Mouse (Mus musculus) ES-E14 (cell line): ENCODE measurements around the gene Arhgap21. TPM values are rescaled to one million over a fixed set of nuclear protein-coding genes. Genes with fewer than 3 reads are reported as not detected.

ENCODE experiments used
- DNase-seq: peaks from one replicate; pipeline ENCODE4 v3.0.0-alpha.2; 2013; ENCODE audit warnings: low read depth, low spot score
- H3K27ac ChIP-seq: 2 replicates; pipeline ENCODE4 v1.5.1; 2012; ENCODE audit warnings: low read depth, mild to moderate bottlenecking, low read length, moderate library complexity, mixed read lengths; ENCODE audit not compliant: poor library complexity, insufficient read depth, severe bottlenecking
- H3K36me3 ChIP-seq: 2 replicates; pipeline ENCODE4 v1.6.1; 2012; ENCODE audit warnings: mild to moderate bottlenecking, low read length, moderate library complexity, mixed read lengths; ENCODE audit not compliant: control insufficient read depth, poor library complexity, insufficient read depth, severe bottlenecking
- H3K4me1 ChIP-seq, 2 experiments: fragments of 150-350 bp in 1 of 2; sonication (generic) in 1 of 2; 2 replicates each; pipeline ENCODE4 v1.6.1; 2012; ENCODE audit warnings: low read length in 2 of 2, mild to moderate bottlenecking in 1 of 2, mixed read lengths in 1 of 2; ENCODE audit not compliant: control insufficient read depth in 2 of 2, insufficient read depth in 2 of 2, poor library complexity in 1 of 2
- H3K4me3 ChIP-seq, 2 experiments: fragments of 150-350 bp in 1 of 2; sonication (generic) in 1 of 2; 2 replicates each; pipeline ENCODE4 v1.5.1; 2012; ENCODE audit warnings: low read length in 2 of 2, low read depth in 1 of 2, mild to moderate bottlenecking in 1 of 2, mixed read lengths in 1 of 2; ENCODE audit not compliant: insufficient read depth in 1 of 2, poor library complexity in 1 of 2, severe bottlenecking in 1 of 2
- H3K9ac ChIP-seq: 2 replicates; pipeline ENCODE4 v1.6.1; 2012; ENCODE audit warnings: low read depth, mild to moderate bottlenecking, low read length, mixed read lengths; ENCODE audit not compliant: poor library complexity, insufficient read depth, severe bottlenecking
- H3K9me3 ChIP-seq: fragments of 150-350 bp; sonication (generic); 2 replicates; pipeline ENCODE4 v1.6.1; 2012; ENCODE audit warnings: low read depth, mild to moderate bottlenecking, low read length; ENCODE audit not compliant: control insufficient read depth, insufficient read depth
- CHD2 ChIP-seq: IDR thresholded peaks from 2 replicates; pipeline ENCODE4 v1.6.1; 2014; ENCODE audit warnings: mild to moderate bottlenecking, low read depth, low read length, inconsistent platforms
- HCFC1 ChIP-seq: IDR thresholded peaks from 2 replicates; pipeline ENCODE4 v1.6.1; 2012; ENCODE audit warnings: low read length, inconsistent platforms, borderline replicate concordance; ENCODE audit not compliant: insufficient read depth
- MAFK ChIP-seq: IDR thresholded peaks from 2 replicates; pipeline ENCODE4 v1.6.1; 2014; ENCODE audit warnings: mild to moderate bottlenecking, low read depth, low read length, inconsistent platforms; ENCODE audit not compliant: insufficient read depth
- ZC3H11A ChIP-seq: IDR thresholded peaks from 2 replicates; pipeline ENCODE4 v1.6.1; 2012; ENCODE audit warnings: low read depth, mild to moderate bottlenecking, inconsistent platforms, low read length, borderline replicate concordance
- ZNF384 ChIP-seq: IDR thresholded peaks from 2 replicates; pipeline ENCODE4 v1.6.1; 2012; ENCODE audit warnings: low read depth, low read length, inconsistent platforms
- in situ Hi-C, 2 experiments: fragments of 600-800 bp; cut with MboI; formaldehyde crosslinking; loops; one replicate each; pipeline ENCODE4 v1.15.1; 2025; ENCODE audit warnings: low sequenced_read_pairs in 2 of 2, inconsistent platforms in 1 of 2; ENCODE audit not compliant: unreplicated experiment in 2 of 2
- total RNA-seq: library from RNA; depleted of rRNA; stranded (reverse); fragments of 300-350 nt; gene quantifications from 2 replicates; pipeline ENCODE4 v1.2.3, GENCODE M21; 2012

Arhgap21 gene
- total RNA-seq, 1 experiment: 35.6 TPM

DNA sequence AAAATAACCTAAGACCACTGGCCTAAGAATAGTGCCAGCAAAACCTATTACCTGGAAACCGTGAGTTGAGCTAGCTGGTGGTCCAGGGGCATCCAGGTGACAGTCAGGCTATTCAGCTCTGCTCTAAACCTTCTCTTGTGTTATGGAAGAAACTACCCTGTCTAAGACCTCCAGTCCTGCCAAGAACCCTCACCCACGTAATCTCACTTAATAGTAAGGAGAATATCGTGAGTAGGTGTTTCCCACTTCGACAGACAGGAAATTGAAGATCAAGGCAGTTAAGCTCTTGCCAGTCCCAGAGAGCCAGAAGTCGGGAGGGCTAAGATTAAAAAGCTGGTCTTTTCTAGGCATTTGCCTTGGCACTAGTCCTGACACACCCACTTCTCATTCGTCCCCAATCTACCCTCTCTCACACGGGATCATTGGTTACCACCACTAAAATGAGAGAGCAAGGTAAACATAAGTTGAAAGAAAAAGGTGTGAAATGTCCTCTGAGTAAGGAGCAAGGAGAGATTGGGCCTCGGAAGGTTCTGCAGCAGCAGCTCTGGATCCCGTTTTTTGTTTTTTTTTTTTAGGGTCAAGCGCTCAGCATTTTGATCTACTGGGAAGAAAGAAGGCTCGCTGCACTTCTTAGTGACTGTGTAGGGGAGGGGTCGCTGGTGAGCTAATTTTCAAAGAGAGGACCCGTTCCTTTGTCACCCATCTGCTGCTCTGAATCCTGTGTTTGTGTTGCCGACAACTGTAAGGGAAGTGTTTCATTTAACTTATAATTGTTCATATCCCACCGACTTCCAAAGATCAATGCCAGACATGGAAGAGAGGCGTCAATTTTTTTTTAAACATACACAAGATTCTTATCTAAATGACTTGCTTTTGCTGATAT is 40.8 kb upstream of the Arhgap21 start:
- no peak overlapping the region for H3K27ac ChIP-seq
- H3K9me3 ChIP-seq: no peaks in the 10 kb centered on the region
- no peaks in the 10 kb centered on the region for H3K36me3 ChIP-seq
- peaks cover 0 to 3% of the 10 kb centered on the region in 2 experiments; a peak in 2 of 4 replicates for H3K4me1 ChIP-seq
- in situ Hi-C loops: no loop called here
- TF ChIP-seq CHD2: no peak
- TF ChIP-seq ZNF384: no peak
- no peak for TF ChIP-seq HCFC1
- TF ChIP-seq MAFK: no peak
- no peak for TF ChIP-seq ZC3H11A
- no peak overlapping the region for H3K9ac ChIP-seq
- H3K4me3 ChIP-seq: no peak overlapping the region
- no peak for DNase-seq

DNA sequence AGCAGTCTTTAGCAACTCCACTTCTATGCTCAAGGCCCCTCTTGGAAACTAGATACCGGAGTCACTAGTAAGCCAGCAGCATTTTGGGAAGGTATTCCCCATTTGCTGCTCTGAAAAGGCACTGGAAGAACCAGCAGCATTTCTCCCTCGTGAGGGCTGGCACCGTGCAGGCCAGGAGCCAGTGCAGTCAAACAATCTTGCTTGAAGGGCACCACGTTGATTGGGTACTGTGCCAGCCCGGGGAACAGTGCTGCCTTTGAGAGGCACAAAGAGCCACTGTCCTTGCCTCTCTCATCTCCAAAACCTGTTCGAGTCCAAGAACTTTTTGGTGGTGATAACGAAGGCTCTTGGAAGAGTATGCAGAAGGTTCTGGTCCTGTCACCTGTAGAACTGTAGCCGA is 33.9 kb upstream of the Arhgap21 start:
- no peak for DNase-seq
- H3K4me3 ChIP-seq: no peak overlapping the region
- H3K9me3 ChIP-seq: no peaks in the 10 kb centered on the region
- TF ChIP-seq MAFK (no peak), CHD2 (no peak), ZNF384 (no peak), HCFC1 (no peak), ZC3H11A (no peak)
- H3K36me3 ChIP-seq: no peaks in the 10 kb centered on the region
- H3K9ac ChIP-seq: no peak overlapping the region
- H3K27ac ChIP-seq: no peak overlapping the region
- no peaks in the 10 kb centered on the region for H3K4me1 ChIP-seq
- in situ Hi-C loops: no loop called here

DNA sequence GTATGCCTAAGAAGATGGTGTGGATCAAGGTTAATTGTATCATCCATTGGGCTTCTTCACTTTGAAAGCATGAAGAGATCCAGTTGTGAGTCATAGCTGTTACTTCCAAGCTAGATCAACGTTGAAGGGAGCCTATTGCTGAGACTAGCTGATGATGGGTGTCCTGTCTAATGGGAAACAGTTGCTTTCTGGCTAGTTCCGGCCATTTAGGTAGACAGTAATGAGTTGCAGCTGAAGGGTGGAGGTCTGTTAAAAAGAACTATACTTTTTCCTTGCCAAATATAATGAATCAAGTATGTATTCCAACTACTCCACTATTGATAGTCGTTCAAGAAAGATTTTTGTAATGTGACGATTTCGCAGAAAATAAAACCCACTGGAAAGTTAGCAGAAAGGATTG is 32.5 kb upstream of the Arhgap21 start:
- Histone ChIP-seq H3K9ac (no peak overlapping the region), H3K27ac (no peak overlapping the region), H3K4me1 (no peaks in the 10 kb centered on the region), H3K4me3 (no peak overlapping the region), H3K9me3 (no peaks in the 10 kb centered on the region), H3K36me3 (no peaks in the 10 kb centered on the region)
- TF ChIP-seq HCFC1: no peak
- TF ChIP-seq ZNF384: no peak
- no peak for TF ChIP-seq CHD2
- no peak for TF ChIP-seq MAFK
- no peak for TF ChIP-seq ZC3H11A
- no peak for DNase-seq
- in situ Hi-C loops: no loop called here

- H3K4me1 ChIP-seq: 0 out of 4 replicates have a peak, but pooled peaks cover 0 to 2% of the 10 kb centered on the region in 2 experiments
- no peaks in the 10 kb centered on the region for H3K9me3 ChIP-seq
- 0 out of 2 replicates have a peak, but pooled peaks cover 2% of the 10 kb centered on the region for H3K36me3 ChIP-seq
- no peak overlapping the region for H3K27ac ChIP-seq
- H3K9ac ChIP-seq: no peak overlapping the region
- no peak overlapping the region for H3K4me3 ChIP-seq
- TF ChIP-seq HCFC1: no peak
- TF ChIP-seq CHD2: no peak
- no peak for TF ChIP-seq ZNF384
- no peak for TF ChIP-seq ZC3H11A
- TF ChIP-seq MAFK: no peak
- in situ Hi-C loops: no loop called here
- no peak for DNase-seq
These were observed 26.9 kb upstream of the Arhgap21 start for GRCm38 (mm10) chr2:20995547-20995946.

DNA sequence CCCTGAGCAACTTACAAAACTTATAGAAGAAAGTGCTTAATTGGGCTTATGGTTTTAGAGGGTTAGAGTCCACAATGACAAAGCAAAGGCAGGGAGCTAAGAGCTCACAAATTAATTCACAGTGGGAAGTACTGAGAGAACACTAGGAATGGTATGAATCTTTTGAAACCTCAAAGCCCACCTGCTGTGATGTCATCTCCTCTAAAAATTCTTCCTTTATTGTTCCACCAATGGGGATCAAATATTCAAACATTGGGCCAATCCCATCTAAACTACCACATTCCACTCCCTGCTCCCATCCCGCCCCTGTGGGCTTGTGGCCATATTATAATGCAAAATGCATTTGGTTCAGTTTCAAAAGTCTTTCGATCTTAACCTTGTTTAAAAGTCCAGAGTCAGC is 22.8 kb upstream of the Arhgap21 start:
- Histone ChIP-seq H3K36me3 (0 out of 2 replicates have a peak, but pooled peaks cover 2% of the 10 kb centered on the region), H3K4me1 (0 out of 4 replicates have a peak, but pooled peaks cover 0 to 2% of the 10 kb centered on the region in 2 experiments), H3K27ac (no peak overlapping the region), H3K9ac (no peak overlapping the region), H3K9me3 (no peaks in the 10 kb centered on the region), H3K4me3 (no peak overlapping the region)
- no peak for TF ChIP-seq HCFC1
- TF ChIP-seq CHD2: 0 out of 2 replicates have a peak, but pooled peaks have one; percentile 45
- TF ChIP-seq MAFK: no peak
- in situ Hi-C loops: no loop called here
- DNase-seq: no peak
